Mouse (Mus musculus): ENCODE data around the gene Prrc2b. TPM values are rescaled to one million over a fixed set of nuclear protein-coding genes. Genes with fewer than 3 reads are reported as not detected.

Prrc2b gene
- total RNA-seq, 2 experiments from 2014 or later = 76.4 to 86.9 TPM

DNA sequence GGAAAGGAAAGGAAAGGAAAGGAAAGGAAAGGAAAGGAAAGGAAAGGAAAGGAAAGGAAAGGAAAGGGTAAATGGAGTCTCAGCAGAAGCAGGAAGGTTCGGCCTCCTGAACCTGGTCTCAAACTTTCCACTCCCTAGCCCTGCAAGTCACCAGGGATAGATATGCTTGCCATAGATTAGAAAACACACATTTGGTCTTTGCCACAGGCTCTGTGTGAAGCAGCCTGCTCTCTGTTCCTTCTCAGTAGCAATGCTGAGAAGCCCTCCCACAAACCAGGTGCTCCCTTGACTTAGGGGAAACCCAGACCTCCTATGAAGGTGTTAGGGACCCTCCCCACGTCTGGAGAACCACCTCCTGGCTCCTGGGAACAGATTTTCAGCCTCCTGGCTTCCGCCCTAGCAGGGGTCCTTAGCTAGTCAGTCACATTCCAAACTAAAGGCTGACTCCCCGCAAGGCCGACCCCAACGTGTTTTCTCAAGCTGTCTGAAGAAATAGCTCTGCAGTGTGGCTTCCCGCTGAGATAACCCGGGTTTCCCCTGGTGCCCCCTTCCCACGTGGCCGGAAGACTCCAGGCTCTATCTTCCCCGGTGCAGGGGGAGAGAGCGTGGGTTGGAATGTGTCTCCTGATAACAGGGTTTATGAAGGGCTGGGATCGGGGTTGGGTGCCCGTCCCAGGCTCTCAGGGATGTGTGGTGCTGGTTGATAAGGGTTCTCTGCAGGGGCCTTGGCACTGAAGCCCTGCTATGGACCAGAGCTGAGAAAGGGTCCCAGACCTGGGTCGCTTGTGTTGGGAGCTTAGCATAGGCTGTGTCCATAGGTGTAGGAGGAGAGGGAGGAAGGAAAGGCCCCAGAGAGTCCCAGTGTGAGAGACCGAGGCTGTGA, 23.0 kb upstream of the Prrc2b start:
- Histone ChIP-seq H3K27ac (no peak overlapping the region; the same call in 1 of the 2 replicates), H3K4me3 (no peak overlapping the region)
- intact Hi-C loops (cut with DNase I) = no loop called here
- no peak for TF ChIP-seq CTCF (IDR thresholded peaks at IDR 0.05)
- no peak for DNase-seq

DNA sequence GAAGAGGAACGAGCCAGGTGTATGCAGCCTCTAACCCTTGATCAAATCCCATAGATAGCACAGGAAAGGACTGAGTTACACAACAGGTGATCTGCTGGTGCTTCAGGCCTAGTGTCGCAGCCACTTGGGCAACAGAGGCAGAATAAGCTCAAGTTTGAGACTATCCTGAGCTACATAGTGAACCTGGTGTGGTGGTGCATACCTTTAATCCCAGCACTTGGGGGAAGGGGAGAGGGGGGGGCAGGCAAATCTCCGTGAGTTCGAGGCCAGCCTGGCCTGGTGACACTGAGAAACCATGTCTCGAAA, 22.4 kb upstream of the Prrc2b start:
- Histone ChIP-seq H3K27ac (peak overlapping the region; percentile 90; the same call in 1 of the 2 replicates), H3K4me3 (no peak overlapping the region)
- intact Hi-C loops (cut with DNase I) = no loop called here
- no peak for TF ChIP-seq CTCF (IDR thresholded peaks at IDR 0.05)
- no peak for DNase-seq

DNA sequence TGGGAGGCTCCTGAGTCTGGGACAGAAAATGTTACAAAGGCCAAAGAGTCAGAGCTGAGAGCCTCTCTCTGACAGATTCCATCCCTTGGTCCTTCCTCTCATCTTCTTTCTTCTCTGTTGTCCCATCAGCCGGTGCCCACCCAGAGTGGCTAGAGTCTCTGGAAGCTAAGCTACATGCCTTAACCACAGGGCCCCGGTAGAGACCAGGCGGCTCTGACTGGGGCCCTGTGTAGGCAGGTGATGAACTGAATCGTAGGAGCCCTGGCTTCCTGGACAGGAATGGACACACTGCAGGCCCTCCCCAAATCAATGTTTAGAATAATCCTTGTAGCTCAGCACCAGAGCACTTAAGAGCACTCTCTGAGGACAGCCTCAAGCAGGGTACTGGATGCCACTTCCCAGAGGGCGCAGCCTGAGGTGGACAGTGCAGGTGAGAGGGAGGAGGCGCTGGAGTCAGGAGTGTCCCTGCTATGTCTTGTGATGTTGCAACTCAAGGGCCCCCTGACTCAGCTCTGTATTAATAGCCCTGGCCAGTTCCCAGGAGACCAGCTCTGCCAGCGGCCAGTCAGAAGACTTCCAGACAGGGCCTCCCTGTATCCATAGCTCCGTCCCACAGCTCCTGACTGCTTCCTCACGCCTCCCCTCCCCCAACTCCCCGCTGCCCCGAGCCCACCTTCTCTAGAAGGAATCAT, 21.4 kb upstream of the Prrc2b start:
- no peak overlapping the region for H3K4me3 ChIP-seq
- peak overlapping the region; percentile 90 for H3K27ac ChIP-seq
- no peak for TF ChIP-seq CTCF (IDR thresholded peaks at IDR 0.05)
- intact Hi-C loops (cut with DNase I) = loop anchor here (2.0 to 5.0 kb wide), 4 partner anchors 33 to 157 kb away; partner anchors contain the start of gene Nup214
- DNase-seq = peak; percentile 91

DNA sequence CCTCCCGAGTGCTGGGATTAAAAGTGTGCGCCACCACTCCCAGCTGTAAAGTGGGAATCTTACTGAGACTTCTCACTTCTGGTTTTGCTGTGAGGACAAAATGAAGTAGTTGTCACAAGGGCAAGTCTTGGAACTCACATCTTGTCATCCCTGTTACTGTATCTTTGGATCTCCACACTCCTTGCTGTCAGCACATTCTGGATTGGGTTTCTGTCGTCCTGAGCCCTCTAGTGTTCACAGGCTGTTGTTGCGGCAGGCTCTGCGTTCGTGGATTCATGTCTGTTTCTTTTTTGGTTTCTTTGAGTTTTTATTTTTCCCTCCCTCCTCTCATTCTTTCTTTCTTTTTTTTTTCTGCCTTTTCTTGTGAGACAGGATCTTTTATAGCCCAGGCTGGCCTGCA, 20.4 kb upstream of the Prrc2b start:
- DNase-seq = peak; percentile 79
- TF ChIP-seq CTCF (IDR thresholded peaks at IDR 0.05) = peak; percentile 90
- intact Hi-C loops (cut with DNase I) = loop anchor here (2.0 to 5.0 kb wide), 4 partner anchors 34 to 158 kb away; partner anchors contain the start of gene Nup214
- Histone ChIP-seq H3K4me3 (no peak overlapping the region), H3K27ac (peak overlapping the region; percentile 90)

DNA sequence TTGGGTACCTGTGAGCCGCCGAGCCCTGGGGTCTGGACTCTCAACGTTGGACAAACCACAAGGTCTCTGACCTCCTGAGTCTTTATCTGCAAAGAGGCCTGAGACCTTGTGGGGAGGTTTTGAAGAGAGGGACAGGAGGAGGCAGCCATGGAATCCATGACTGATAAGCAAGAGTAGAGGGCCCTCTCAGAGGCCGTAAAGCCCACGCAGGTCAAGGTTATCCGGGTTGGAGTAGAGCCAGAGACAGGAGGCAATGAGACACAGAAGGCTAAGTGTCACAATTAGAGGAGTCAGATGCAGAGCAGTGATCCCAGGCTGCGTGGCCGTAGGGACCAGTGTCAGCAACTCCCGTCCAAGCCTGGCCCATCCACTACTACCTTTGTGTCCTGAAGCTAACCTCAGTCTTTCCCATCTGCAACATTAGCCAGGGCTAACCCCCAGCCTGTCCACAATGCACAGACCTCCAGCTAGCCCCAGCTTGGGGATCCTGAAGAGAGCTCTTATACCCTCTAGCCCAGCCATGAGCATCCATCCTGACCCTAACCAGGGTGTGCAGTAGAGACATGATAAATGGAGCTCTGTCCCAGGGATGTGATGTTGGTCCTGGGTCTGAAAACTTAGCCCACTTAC, 19.6 kb upstream of the Prrc2b start:
- H3K27ac ChIP-seq = peak overlapping the region; percentile 90
- no peak overlapping the region for H3K4me3 ChIP-seq
- no peak for TF ChIP-seq CTCF (IDR thresholded peaks at IDR 0.05)
- no peak for DNase-seq
- intact Hi-C loops (cut with DNase I) = loop anchor here (2.0 to 5.0 kb wide), 4 partner anchors 35 to 159 kb away; partner anchors contain the start of gene Nup214

DNA sequence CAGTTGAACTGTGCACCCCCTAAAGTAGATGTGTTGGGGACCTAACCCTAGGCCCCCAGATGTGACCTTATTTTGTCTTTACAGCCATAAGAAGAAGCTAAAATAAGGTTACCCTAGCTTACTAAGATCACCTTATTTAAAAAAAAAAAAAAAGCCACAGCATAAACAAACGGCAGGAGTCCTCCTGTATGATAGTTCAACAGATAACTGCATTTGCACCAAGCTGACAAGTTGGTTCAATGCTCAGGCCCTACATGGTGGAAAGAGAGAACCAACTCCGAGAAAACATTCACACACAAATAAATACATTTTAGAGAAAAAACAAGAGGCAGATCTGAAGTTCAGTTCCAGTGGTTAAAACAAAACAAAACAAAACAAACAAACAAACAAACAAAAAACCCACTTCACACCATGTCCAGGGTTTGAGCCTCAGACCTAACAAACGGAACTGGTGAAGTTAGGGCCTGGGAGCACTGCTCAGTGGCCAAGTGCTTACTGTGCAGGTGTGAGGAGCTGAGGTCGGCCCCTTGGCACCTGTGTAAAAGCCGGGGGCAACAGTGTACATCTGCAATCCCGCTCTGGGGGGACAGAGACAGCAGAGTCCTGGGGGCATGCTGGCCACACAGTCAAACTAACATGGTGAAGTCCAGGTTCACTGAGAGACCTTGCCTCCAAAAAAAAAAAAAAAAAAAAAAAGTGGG, 18.9 kb upstream of the Prrc2b start:
- Histone ChIP-seq H3K27ac (peak overlapping the region; percentile 90), H3K4me3 (no peak overlapping the region)
- no peak for DNase-seq
- no peak for TF ChIP-seq CTCF (IDR thresholded peaks at IDR 0.05)
- intact Hi-C loops (cut with DNase I) = loop anchor here (2.0 to 5.0 kb wide), 4 partner anchors 35 to 160 kb away; partner anchors contain the start of gene Nup214

DNA sequence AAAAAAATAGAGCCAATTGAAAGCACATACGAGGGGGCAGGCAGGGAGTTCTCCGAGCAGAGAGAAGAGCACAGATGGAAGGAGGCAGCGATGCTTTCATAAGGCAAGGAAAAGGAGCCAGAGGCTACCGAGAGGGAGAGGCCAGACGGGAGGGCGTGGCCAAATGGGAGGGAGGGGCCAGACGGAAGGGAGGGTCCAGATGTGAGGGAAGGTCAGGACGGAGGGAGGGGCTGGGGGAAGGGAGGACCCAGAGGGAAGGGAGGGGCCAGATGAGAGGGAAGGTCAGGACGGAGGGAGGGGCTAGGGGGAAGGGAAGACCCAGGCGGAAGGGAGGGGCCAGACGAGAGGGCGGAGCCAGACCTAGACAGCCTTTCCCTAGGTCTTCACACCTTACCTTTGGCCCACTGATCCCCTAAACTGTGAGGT, 18.3 kb upstream of the Prrc2b start:
- Histone ChIP-seq H3K4me3 (no peak overlapping the region), H3K27ac (peak overlapping the region; percentile 90)
- DNase-seq = peak; percentile 90
- TF ChIP-seq CTCF (IDR thresholded peaks at IDR 0.05) = no peak
- intact Hi-C loops (cut with DNase I) = loop anchor here (5.0 kb wide), 2 partner anchors 85 to 160 kb away; partner anchors contain the start of gene Nup214

DNA sequence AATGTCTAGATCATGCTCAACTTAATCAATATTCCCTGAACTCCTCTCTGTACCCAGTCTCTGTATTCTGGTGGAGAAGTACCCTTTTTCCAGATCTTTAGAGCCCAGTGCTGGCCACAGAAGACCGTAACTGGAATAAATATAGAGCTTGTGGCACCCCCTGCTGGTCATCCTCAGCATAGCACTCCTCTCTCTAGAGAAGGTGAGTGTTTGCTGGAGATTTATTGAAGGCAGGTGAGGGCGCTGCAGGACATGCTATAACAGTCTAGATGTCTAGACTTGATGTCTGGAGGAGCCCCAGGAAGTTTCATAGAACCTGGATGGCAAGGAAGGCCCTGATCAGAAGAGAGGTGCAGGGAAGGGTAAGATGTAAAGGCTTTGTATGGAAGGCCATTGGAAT, 16.8 kb upstream of the Prrc2b start:
- intact Hi-C loops (cut with DNase I) = loop anchor here (1.0 to 5.0 kb wide), 4 partner anchors 58 to 217 kb away; partner anchors contain the start of gene Nup214
- TF ChIP-seq CTCF (IDR thresholded peaks at IDR 0.05) = peak; percentile 99
- peak; percentile 89 for DNase-seq
- Histone ChIP-seq H3K27ac (peak overlapping the region; percentile 6; the same call in 1 of the 2 replicates), H3K4me3 (no peak overlapping the region)

DNA sequence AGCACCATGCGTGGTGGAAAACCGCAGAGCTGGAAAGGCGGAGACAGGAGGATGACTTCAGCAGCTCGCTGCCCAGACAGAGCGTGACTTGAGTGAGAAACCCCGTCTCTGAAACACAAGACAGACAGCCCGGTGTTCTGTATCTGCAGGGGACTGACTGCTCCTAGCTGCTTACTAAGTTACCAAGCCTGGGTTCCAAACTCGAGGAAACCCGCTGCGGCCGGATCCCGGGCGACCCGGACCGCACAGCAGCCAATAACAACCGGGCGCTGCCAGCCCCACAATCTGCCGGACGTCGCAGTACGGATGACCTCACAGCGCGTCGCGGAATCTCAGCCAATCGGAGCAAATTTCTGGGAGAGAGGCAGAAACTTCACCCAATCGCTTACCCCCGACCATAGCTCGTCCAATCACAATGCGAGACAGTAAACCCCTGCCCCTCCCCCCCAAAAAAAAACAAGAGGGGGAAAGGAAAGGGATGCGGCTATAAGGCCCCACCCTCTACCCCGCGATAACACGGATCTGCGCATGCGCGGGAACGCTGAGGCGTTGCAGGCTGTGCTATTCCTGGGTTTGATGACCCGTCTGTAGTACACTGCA, 13.1 kb upstream of the Prrc2b start:
- DNase-seq = peak; percentile 98
- peak overlapping the region; percentile 81 for H3K4me3 ChIP-seq
- TF ChIP-seq CTCF (IDR thresholded peaks at IDR 0.05) = no peak
- intact Hi-C loops (cut with DNase I) = loop anchor here (5.0 kb wide), 1 partner anchor 150 kb away; the partner anchor contains the start of genes Golga2 and Swi5
- H3K27ac ChIP-seq = peak overlapping the region; percentile 95

DNA sequence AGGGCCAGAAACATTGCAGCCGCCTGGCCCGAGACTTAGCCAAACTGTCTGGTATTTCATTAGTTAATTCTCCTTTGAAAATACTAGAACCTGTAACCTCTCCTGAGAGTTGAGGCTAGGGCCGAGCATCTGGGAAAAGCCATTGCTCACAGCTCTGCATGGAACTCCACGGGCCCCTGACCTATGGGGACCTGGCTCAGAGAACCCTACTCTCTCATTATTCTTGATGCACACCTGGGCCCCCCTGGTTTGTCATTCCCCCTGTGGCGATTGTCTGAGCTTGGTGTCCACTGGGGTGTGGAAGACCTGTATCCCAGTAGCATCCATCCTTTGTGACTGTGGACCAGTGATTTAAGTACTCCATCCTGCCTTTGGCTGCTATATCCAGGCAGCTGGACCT, 11.5 kb upstream of the Prrc2b start:
- Histone ChIP-seq H3K27ac (no peak overlapping the region), H3K4me3 (no peak overlapping the region)
- no peak for DNase-seq
- intact Hi-C loops (cut with DNase I) = loop anchor here (5.0 kb wide), 1 partner anchor 148 kb away; the partner anchor contains the start of genes Golga2 and Swi5
- TF ChIP-seq CTCF (IDR thresholded peaks at IDR 0.05) = no peak

DNA sequence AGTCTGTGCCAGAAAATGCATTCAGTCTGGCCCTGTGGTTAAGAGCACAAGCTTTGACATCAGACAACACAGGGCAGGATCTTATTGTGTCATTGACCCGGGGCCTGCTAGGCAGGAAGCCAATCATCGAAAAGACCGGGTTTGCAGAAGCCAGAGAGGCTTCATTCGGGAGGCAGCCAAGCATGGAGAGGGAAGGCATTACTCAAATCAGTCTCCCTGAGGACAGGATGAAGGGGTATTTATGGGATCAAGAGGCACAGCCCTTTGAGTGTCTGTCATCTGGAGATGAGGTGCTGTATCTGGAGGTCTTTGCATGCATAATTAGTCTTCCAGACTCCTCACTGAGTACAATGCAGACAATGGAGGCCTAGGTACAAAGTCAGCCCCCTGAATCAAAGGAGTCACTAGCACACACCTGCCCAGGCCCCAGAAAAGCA, 10.4 kb upstream of the Prrc2b start:
- intact Hi-C loops (cut with DNase I) = no loop called here
- Histone ChIP-seq H3K4me3 (no peak overlapping the region), H3K27ac (no peak overlapping the region)
- TF ChIP-seq CTCF (IDR thresholded peaks at IDR 0.05) = no peak
- no peak for DNase-seq
